Comparison of ENCODE assay signal across 8 mouse cellular contexts in genomic region chr2:181863791-181864535, GRCm38 (mm10). TPM values are rescaled to one million over a fixed set of nuclear protein-coding genes. Genes with fewer than 3 reads are reported as not detected.
DNase-seq lines count a peak whose midpoint lies in the region; ATAC-seq lines count a peak whose summit lies in the region.

TSS of gene Polr3k (plus strand) at chr2:181864337.

- H3K9me3 ChIP-seq in hindbrain, embryonic 14.5 days (ENCODE audit: control insufficient read depth, low read length) = no peaks in the 10 kb centered on the region

- no peaks in the 10 kb centered on the region for H3K27me3 ChIP-seq in hindbrain, embryonic 14.5 days (ENCODE audit: control insufficient read depth, insufficient read depth, low read length)

- peak within 1 kb of the TSS; percentile 93 for H3K4me2 ChIP-seq in hindbrain, embryonic 14.5 days (replicated peaks)

- under 1% methylated on average over 35 of the region's 35 CpGs for WGBS in hindbrain, embryonic 14.5 days

- peak; percentile 100 for ATAC-seq in hindbrain, embryonic 14.5 days (ENCODE audit: low FRiP score)

- peaks cover 18% of the 10 kb centered on the region for H3K4me1 ChIP-seq in hindbrain, embryonic 14.5 days (replicated peaks; ENCODE audit: control insufficient read depth, insufficient read depth, low read length)

- peak within 1 kb of the TSS; percentile 91 for H3K27ac ChIP-seq in hindbrain, embryonic 14.5 days

- H3K9ac ChIP-seq in hindbrain, embryonic 14.5 days = peak within 1 kb of the TSS; percentile 82

- H3K4me3 ChIP-seq in hindbrain, embryonic 14.5 days (replicated peaks; ENCODE audit: low read length) = peak within 1 kb of the TSS; percentile 80

- DNase-seq in R1 (ENCODE audit: low read depth, low spot score) = peak; percentile 98
- DNase-seq in cerebellum, postnatal 25 days = peak; percentile 95 to 96
- peak; percentile 91 to 95 for DNase-seq in frontal cortex, postnatal 25 days (ENCODE audit: low spot score in 2 of 2)
- peak; percentile 93 for DNase-seq in hindbrain, embryonic 14.5 days (ENCODE audit: low spot score)
- peak; percentile 96 to 97 for DNase-seq in layer of hippocampus, postnatal 36 days
- DNase-seq in lung, postnatal 36 days = peak; percentile 97
- peak; percentile 98 for DNase-seq in retina, postnatal 1 day
- peak; percentile 67 to 92 for DNase-seq in urinary bladder, adult 18-20 months (ENCODE audit: low spot score in 2 of 2)

- peaks cover 22% of the 10 kb centered on the region for H3K36me3 ChIP-seq in hindbrain, embryonic 14.5 days (replicated peaks; ENCODE audit: control insufficient read depth, insufficient read depth)

RNA-seq across cellular contexts. Expression of gene Polr3k, which starts in this region (rescaled TPM):
- polyA plus RNA-seq in hindbrain, embryonic 14.5 days (2014; fragmentation: Nextera tagmentation; extraction: Ambion mirVana) = 75.7 and 80.9 TPM in 2 replicates
- total RNA-seq in layer of hippocampus, postnatal 36 days (2021) = 10 to 100 TPM; 29.5 to 36.2 TPM

Comparison
In these comparisons a context has a peak if more than half of its experiments do, and no peak if none do; other contexts are left out.
1. Peak in every context shown above with its lines: DNase-seq, ATAC-seq, H3K4me3 ChIP-seq and H3K27ac ChIP-seq.